Mouse (Mus musculus) heart, postnatal 25 days (tissue): ENCODE measurements at regions not wholly inside any gene's neighbourhood (a gene's known extent, or its start where the extent isn't known, plus 50 kb on each side); places are given as distances from the start of the nearest gene placed in this dataset.

Experiments
- DNase-seq: peaks from one replicate; pipeline ENCODE4 v3.0.0; 2022; ENCODE audit warnings: low spot score
- intact Hi-C: fragments of 180-260 bp; cut with DNase I; formaldehyde crosslinking; loops from one replicate; pipeline ENCODE4 v1.15.1; 2025

- no peak for DNase-seq
- intact Hi-C loops, result no loop called here
Observed at GRCm38 (mm10) chr16:30118876-30119275, 54.7 kb downstream of the Hes1 start.

DNA sequence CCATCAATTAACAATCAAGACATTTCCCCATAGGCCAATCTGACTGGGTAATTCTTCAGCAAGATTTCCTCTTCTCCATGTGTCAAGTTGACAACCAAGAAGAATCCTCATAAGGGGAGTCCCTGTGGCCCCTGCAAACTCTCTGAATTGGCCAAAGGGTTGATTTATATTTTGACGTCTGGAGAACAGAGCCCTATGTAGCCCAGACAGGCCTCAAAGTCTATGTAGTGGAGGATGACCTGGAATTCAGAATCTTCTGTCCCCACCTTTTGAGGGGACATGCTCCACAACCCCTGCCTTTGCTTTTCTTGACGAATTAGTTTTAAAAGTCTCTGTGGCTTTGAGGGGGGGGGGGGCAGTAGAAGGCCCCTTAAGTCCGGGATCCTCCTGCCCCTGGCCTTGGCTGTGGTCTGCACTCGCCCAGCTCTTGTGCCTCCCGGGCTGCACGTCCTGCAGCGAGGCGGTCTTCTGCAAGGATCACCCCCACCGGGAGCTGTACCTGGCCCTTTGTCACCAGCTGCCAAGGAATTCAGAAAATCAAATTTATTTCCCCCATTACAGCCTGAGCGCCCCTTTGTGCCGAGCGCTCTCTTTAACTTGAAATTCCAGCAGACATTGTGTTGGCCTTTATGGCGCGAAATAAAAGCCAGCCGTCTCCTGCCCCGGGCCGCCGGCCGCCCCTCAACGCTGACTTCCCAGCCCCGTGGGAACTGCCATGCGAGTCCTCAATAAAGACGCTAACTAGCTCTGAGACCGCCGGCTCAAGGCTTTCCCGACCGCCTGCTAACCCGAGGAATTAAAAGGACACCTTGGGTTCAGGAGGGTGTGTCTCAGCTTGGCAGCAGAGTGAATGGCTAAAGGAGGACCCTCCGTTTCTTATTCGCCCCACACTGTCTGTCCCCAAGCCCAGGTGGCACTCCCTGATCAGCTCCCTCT, 56.4 kb downstream of the Hes1 start:
- intact Hi-C loops, result no loop called here
- no peak for DNase-seq

- no peak for DNase-seq
- intact Hi-C loops, result no loop called here
Observed at GRCm38 (mm10) chr16:30121596-30121995, 57.4 kb downstream of the Hes1 start.

DNA sequence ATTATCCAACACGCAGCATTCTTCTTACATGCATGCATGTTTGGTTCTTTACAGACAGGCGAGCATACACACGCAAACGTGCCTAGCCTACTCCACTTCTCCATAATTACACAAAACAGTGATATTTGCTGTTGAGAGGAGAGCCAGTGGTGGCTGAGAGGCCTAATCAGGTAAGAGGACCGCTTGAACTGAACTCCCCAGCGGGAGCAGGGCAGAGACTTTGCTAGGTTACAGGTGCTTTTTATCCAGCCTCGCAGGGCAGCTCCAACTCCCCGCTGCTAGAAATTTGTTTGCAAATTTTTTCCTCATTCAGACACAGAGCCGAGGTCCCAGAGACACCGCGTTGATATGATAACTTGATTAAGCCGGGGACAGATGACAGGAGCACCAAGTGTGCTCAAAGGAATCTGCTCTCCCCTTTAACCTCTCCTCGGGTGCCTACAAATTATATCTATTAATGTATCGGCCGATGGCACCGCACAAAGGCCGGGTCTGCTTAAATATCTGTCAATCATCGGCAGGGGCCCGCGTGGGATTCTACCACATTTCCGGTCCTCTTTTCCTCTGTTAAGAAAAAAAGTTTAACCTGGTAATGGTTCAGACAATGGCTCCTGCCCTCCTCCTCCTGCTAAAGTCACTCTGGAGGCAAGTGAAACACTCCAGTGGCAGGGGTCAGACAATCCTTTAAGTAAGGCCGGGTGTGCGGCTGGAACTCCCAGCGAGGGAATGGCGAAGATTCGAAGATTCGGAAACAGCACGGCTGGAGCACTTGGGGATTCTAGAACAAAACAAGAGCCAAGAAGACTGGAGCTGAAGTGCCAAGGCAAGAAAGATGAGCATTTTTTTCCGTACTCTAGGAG, 58.3 kb downstream of the Hes1 start:
- DNase-seq, result no peak
- intact Hi-C loops, result no loop called here

DNA sequence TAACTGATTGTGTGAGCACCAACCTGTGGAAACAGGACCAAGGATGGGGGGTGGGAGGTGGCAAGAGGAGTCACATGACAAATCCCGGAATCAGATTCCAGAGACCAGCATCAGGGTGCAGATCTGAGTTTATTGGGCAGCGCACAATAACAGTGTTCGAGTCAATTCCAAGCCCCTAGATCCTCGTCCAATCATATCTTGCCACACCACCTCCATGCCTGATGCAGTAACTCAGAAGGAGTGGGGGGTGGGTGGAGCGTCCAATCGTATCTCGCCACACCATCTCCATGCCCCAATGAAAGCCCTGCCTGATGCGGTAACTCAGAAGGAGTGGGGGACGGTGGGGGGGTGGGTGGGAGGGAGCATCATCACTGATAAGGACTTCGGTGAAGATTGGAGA, 62.8 kb downstream of the Hes1 start:
- intact Hi-C loops, result no loop called here

GRCm38 (mm10) chr16:30128787-30129186, 64.6 kb downstream of the Hes1 start:
- intact Hi-C loops, result no loop called here
- DNase-seq, result no peak

More for the DNA sequence above, 62.8 kb downstream of the Hes1 start:
- DNase-seq, result no peak

DNA sequence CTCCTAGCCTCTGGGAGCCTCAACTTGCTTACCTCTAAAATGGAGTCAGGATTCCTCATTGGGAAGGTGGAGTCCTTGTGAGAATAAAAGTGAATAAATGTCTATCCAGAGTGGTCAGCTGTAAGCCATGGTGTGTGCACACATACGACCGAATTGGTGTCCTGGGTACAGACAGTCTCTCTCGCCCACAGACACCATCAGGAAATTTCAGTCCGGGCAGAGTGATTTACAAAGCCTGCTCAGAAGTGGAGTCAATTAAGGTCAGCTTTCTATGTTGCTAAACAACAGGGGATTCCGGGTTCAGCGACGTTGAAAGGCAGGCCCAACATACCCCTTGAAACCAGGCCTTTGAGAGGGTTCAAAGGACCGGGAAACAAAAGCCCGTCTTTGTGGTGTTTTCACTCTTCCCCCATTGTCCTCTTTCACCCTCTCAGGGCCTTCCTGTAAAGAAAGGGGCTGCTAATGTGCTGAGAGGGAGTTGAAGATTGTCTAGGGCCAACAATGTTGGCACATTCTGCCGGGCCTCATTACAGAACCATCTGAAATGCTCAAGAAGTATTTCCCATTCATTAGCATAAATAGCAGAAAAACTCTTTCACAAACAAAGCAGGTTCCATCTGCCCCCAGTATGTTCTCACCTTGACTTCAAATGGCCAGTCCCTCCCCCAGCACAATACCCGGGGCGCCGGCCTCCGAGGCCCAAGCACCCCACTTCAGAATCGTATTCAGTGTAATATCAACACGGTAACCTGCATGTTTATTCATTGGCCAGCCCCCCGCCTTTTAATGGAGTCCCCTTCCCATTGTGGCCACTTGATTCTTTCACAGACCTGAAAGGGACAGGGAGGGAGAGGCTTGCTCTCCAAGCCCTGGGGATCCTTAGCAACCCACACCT, 65.3 kb downstream of the Hes1 start:
- no peak for DNase-seq
- intact Hi-C loops, result no loop called here

GRCm38 (mm10) chr16:30130113-30130471, 65.9 kb downstream of the Hes1 start:
- intact Hi-C loops, result no loop called here
- no peak for DNase-seq

GRCm38 (mm10) chr16:30132086-30132485, 67.9 kb downstream of the Hes1 start:
- no peak for DNase-seq
- intact Hi-C loops, result no loop called here

- intact Hi-C loops, result no loop called here
- no peak for DNase-seq
Observed at GRCm38 (mm10) chr16:30134642-30135165, 70.5 kb downstream of the Hes1 start.

GRCm38 (mm10) chr16:30136849-30137248, 72.7 kb downstream of the Hes1 start:
- intact Hi-C loops, result no loop called here
- DNase-seq, result no peak

DNA sequence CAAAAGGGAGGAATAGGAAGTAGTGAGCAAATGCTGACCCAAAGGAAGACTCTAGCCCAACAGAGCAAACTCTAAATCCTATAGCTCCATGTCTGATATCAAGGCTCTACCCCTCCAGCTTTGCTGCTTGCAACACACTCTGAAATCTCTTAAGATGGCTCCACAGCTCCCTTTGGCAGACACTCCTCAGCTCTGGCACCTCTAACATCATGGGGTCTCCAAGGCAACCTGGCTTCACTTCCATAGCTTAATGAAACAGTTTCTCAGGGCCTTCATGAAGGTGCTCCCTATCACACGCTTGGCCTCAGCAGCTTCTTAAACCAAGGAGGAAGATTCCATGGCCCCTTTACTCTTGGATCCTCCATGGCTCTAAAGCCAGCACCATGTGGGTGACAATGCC, 73.6 kb downstream of the Hes1 start:
- intact Hi-C loops, result no loop called here

GRCm38 (mm10) chr16:30144818-30145464, 80.8 kb downstream of the Hes1 start:
- intact Hi-C loops, result loop anchor here (5.0 kb wide), 1 partner anchor 38 kb away; no protein-coding TSS in a partner anchor

More for the DNA sequence above, 73.6 kb downstream of the Hes1 start:
- DNase-seq, result no peak

GRCm38 (mm10) chr16:30145465-30146207, 81.5 kb downstream of the Hes1 start:
- peak; percentile 33 for DNase-seq
- intact Hi-C loops, result loop anchor here (5.0 kb wide), 1 partner anchor 38 kb away; no protein-coding TSS in a partner anchor

More at GRCm38 (mm10) chr16:30144818-30145464, 80.8 kb downstream of the Hes1 start:
- no peak for DNase-seq

DNA sequence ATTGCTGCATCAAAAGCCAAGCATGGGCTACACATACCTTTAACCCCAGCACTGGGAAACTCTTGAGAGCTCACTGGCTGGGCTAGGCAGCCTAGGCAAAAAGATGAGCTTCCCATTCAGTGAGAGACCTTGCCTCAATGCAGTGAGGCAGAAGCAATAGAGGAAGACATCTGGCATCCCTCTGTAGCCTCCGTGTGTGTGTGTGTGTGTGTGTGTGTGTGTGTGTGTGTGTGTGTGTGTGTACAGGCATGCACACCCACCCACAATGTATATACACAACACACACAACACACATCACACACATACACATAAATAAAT, 82.0 kb downstream of the Hes1 start:
- no peak for DNase-seq
- intact Hi-C loops, result loop anchor here (5.0 kb wide), 1 partner anchor 39 kb away; no protein-coding TSS in a partner anchor

- intact Hi-C loops, result loop anchor here (5.0 kb wide), 1 partner anchor 40 kb away; no protein-coding TSS in a partner anchor
Observed at GRCm38 (mm10) chr16:30147296-30147695, 83.1 kb downstream of the Hes1 start.

DNA sequence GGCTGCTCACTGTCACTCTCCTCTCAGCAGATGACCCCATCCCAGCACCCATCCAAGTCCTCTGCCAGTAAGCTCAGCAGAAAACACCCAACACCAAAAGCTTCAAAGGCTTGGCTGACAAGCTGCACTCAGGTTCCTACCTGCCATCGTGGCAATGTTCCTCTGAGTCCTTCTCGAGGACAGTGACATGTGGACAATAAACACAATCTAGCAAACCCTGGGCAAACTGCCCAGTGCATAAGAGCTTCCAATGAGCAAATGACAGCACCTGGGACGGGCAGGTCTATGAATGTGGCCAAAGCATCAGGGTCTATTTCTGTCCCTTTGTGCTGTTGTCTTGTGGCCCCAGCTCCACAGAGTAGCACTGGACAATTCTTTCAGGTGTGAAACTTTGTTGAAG, 86.9 kb downstream of the Hes1 start:
- DNase-seq, result no peak
- intact Hi-C loops, result no loop called here

More at GRCm38 (mm10) chr16:30147296-30147695, 83.1 kb downstream of the Hes1 start:
- DNase-seq, result no peak

DNA sequence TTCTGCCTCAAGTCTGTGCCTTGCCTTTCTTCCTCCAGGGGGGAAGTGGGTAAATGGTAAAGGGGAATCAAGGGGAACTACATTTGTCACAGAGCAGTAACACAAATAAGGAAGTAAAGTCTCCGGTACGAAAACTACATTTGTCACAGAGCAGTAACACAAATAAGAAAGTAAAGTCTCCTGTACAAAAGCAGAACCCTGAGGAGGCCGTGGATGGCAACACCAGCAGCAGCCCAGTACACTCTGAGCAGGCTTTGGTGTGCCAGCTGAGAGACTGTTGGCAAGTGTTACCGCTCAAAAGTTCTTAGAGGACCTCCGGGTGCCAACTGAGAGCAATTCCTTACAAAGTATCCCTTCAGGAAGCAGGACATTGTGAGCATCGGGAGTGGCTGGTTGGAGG, 90.9 kb downstream of the Hes1 start:
- no peak for DNase-seq

More for the DNA sequence above, 90.9 kb downstream of the Hes1 start:
- intact Hi-C loops, result no loop called here
